Mouse (Mus musculus) stomach, embryonic 15.5 days (tissue): ENCODE measurements around the gene Hist1h3b. TPM values are rescaled to one million over a fixed set of nuclear protein-coding genes. Genes with fewer than 3 reads are reported as not detected.
A peak's percentile ranks its signal among the peaks of the same experiment; 100 is the strongest.

Source experiments
- ATAC-seq: fragments of 200-750 bp; cut with Nextera tagmentation; 2 replicates; pipeline ENCODE4 v1.8.0; 2017; ENCODE audit warnings: low read depth, moderate number of reproducible peaks, moderate TSS enrichment; ENCODE audit not compliant: insufficient read depth, low FRiP score
- H3K27ac ChIP-seq: fragments of 300-500 bp; sonication (generic); 2 replicates; pipeline ENCODE4 v1.5.1; 2015; ENCODE audit warnings: mild to moderate bottlenecking, inconsistent platforms
- H3K27me3 ChIP-seq: fragments of 300-500 bp; sonication (generic); replicated peaks from 2 replicates; pipeline ENCODE4 v1.6.1; 2015; ENCODE audit warnings: inconsistent platforms
- H3K36me3 ChIP-seq: fragments of 300-500 bp; sonication (generic); 2 replicates; pipeline ENCODE4 v1.6.1; 2015; ENCODE audit warnings: inconsistent platforms
- H3K4me1 ChIP-seq: fragments of 300-500 bp; sonication (generic); 2 replicates; pipeline ENCODE4 v1.6.1; 2015; ENCODE audit warnings: inconsistent platforms
- H3K4me2 ChIP-seq: fragments of 300-500 bp; sonication (generic); 2 replicates; pipeline ENCODE4 v1.6.1; 2015; ENCODE audit warnings: mild to moderate bottlenecking, inconsistent platforms
- H3K4me3 ChIP-seq: fragments of 300-500 bp; sonication (generic); replicated peaks from 2 replicates; pipeline ENCODE4 v1.5.1; 2015; ENCODE audit warnings: inconsistent platforms
- H3K9ac ChIP-seq: fragments of 300-500 bp; sonication (generic); 2 replicates; pipeline ENCODE4 v1.6.1; 2015; ENCODE audit warnings: inconsistent platforms
- H3K9me3 ChIP-seq: fragments of 300-500 bp; sonication (generic); 2 replicates; pipeline ENCODE4 v1.6.1; 2016; ENCODE audit warnings: inconsistent platforms
- WGBS: fragments of 180-500 bp; shearing (Covaris S2); methylation state at CpG from one replicate; pipeline ENCODE4 v1.1.7; 2015; 5-methylcytosine and 5-hydroxymethylcytosine counted together
- microRNA-seq: library from miRNA; unstranded; fragments of <30 nt; microRNA quantifications from one replicate; pipeline ENCODE4, GENCODE M21; 2016
- polyA plus RNA-seq: library from polyadenylated mRNA; unstranded; fragments of >200 nt; fragmentation: Nextera tagmentation; extraction: Ambion mirVana; gene quantifications from 2 replicates; pipeline ENCODE4 v1.2.1, GENCODE M21; 2015

The Hist1h3b gene
- polyA plus RNA-seq, 1 experiment from 2014 or later: 10.6 TPM

DNA sequence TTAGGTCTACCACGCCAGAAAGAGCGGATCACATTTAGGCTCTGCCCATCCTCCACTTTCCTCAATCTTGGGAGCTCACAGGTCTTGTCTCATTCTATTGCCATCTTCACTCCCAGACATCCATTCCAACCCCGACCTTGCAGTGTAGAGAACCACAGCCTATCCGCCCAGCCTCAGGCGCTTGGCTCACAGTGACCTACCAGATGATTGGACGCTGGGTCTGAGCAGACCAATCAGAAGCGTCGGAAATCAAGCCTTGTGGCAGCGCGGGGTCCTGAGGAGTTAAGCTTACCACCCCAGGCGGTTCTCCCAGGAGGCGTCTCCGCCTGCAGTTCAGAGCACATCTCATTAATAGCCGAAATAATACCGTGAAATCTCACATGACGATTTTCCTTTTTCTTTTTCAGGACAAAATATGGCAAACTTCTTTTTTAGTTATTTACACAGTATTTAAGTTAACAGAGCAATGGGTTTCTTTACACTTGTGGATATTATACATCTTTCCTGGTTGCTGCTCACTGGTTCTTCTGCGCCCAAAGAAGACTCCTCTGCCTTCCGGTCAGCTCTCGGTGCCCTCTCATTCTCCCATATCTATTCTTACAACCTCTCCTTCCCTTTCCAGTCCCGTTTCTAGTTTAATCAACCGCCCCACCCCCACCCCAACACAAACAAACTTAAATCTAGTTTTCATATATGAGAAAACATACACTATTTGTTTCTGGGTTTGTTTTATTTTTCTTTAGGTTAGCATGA, 20.7 kb downstream of the Hist1h3b start:
- no peak overlapping the region for H3K4me3 ChIP-seq
- H3K4me2 ChIP-seq: peak overlapping the region; percentile 44
- no peak overlapping the region for H3K9ac ChIP-seq
- H3K4me1 ChIP-seq: 0 out of 2 replicates have a peak, but pooled peaks cover 6% of the 10 kb centered on the region
- no peaks in the 10 kb centered on the region for H3K27me3 ChIP-seq
- ATAC-seq: peak; percentile 92
- no peaks in the 10 kb centered on the region for H3K36me3 ChIP-seq
- WGBS: 19% methylated on average over 21 of the region's 21 CpGs
- H3K9me3 ChIP-seq: no peaks in the 10 kb centered on the region
- H3K27ac ChIP-seq: no peak overlapping the region

DNA sequence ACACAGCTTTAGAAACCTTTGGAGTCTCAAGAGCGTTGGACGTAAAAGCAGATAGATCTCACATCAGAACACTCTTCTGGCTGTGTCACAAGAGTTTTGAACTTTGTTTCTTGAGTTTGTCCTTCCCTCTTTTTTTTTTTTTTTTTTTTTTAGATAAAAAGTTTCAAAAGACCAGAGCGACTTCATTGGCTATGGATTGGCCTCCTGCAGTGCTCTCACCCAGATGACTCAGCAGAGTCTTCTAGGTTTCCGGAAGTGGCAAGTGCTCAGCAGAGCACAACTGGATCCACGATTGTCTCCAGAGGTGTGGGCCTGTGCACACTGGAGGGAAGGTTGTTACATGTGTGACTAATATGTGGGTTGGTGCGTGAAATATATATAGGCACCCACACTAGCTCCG, 26.3 kb downstream of the Hist1h3b start:
- 89% methylated on average over 7 of the region's 7 CpGs for WGBS
- no peaks in the 10 kb centered on the region for H3K9me3 ChIP-seq
- no peak overlapping the region for H3K4me2 ChIP-seq
- no peaks in the 10 kb centered on the region for H3K4me1 ChIP-seq
- H3K27ac ChIP-seq: no peak overlapping the region
- H3K4me3 ChIP-seq: no peak overlapping the region
- no peaks in the 10 kb centered on the region for H3K36me3 ChIP-seq
- ATAC-seq: no peak
- no peaks in the 10 kb centered on the region for H3K27me3 ChIP-seq
- H3K9ac ChIP-seq: no peak overlapping the region

DNA sequence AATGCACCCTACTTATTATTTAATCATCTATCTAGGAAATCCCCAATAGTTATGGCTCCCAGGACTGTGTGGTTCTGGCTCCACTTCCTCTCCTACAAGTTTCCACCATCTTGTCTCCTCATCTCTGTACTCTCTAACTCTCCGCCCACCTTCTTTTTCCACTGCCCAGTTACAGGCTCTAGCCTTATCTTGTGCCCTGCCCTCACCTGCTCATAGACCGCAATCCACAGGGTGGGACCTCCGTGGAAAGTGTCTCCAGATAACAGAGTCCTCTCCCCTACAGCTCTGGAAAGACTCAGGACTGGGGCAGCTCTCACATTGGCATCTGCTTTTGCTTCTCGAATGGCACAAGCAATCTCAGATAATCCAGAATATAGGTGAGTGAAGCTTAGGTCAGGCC, 27.0 kb downstream of the Hist1h3b start:
- no peak for ATAC-seq
- Histone ChIP-seq H3K36me3 (no peaks in the 10 kb centered on the region), H3K4me2 (no peak overlapping the region), H3K27ac (no peak overlapping the region), H3K4me1 (no peaks in the 10 kb centered on the region), H3K9me3 (no peaks in the 10 kb centered on the region), H3K9ac (no peak overlapping the region), H3K27me3 (no peaks in the 10 kb centered on the region), H3K4me3 (no peak overlapping the region)
- 77% methylated on average over 4 of the region's 4 CpGs for WGBS

DNA sequence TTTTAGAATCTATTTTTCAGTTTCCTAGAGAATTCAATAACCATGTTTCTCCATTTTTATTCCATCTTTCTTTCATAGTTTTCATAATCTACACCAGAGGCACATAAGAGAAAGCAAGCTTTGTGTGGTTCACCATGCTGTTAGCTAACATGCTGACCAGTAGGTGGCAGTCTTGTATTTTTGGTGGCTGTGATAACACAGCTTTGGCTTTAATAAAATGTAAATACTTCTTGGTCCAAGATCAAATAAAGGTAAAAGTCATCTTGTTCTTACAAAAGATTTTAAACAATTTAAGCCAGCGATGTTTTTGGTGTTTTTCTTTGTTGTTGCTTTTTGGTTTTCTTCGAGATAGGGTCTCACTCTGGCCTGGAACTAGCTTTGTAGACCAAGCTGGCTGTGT, 40.5 kb downstream of the Hist1h3b start:
- H3K4me3 ChIP-seq: no peak overlapping the region
- H3K4me2 ChIP-seq: no peak overlapping the region
- no peaks in the 10 kb centered on the region for H3K27me3 ChIP-seq
- 43% methylated on average over 2 of the region's 2 CpGs for WGBS
- H3K27ac ChIP-seq: no peak overlapping the region
- no peaks in the 10 kb centered on the region for H3K4me1 ChIP-seq
- H3K9ac ChIP-seq: no peak overlapping the region
- no peaks in the 10 kb centered on the region for H3K9me3 ChIP-seq
- H3K36me3 ChIP-seq: no peaks in the 10 kb centered on the region
- ATAC-seq: no peak

DNA sequence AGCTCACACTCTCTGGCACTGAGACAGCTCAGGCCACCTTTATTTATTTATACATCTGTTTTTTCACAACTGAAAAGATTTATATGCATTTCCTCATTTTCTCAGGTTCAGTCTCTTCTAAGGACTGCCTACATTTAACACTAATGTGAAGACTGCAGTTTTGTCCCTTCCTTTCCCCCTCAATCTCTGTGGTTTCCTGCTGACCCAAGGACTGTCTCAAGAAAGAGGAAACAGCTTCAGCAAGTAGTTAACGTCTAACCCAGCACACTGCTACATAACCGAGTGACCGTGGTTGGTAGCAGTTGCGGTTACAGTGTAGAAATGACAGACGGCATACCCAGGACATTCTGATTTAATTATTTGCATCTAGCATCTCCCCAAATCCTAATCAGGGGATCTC, 47.3 kb downstream of the Hist1h3b start:
- WGBS: 71% methylated on average over 5 of the region's 5 CpGs
- no peak overlapping the region for H3K27ac ChIP-seq
- H3K9ac ChIP-seq: no peak overlapping the region
- H3K36me3 ChIP-seq: no peaks in the 10 kb centered on the region
- H3K27me3 ChIP-seq: no peaks in the 10 kb centered on the region
- no peaks in the 10 kb centered on the region for H3K4me1 ChIP-seq
- H3K9me3 ChIP-seq: no peaks in the 10 kb centered on the region
- H3K4me3 ChIP-seq: no peak overlapping the region
- no peak for ATAC-seq
- H3K4me2 ChIP-seq: no peak overlapping the region

Small RNA genes lying within 50 kb of the gene (microRNA-seq; reads per million reads assigned to microRNA genes)
- gene Gm44314: not detected
- gene Gm44484: not detected

Other genes with a start within 250 kb of the Hist1h3b start
- gene Hist1h4h, start 221.2 kb upstream of the Hist1h3b start, polyA plus RNA-seq: 6.1 and 7.3 TPM in 2 replicates
- 4.1 and 13.0 TPM in 2 replicates for gene Hist1h2af, start 218.4 kb upstream of the Hist1h3b start, polyA plus RNA-seq
- 6.5 and 7.3 TPM in 2 replicates for gene Hist1h3g, start 216.8 kb upstream of the Hist1h3b start, polyA plus RNA-seq
- 1.0 and 1.5 TPM in 2 replicates for gene Hist1h2bh, start 208.9 kb upstream of the Hist1h3b start, polyA plus RNA-seq
- 0.83 and 0.94 TPM in 2 replicates for gene Hist1h3f, start 208.2 kb upstream of the Hist1h3b start, polyA plus RNA-seq
- 1.7 and 2.0 TPM in 2 replicates for gene Hist1h4f, start 200.6 kb upstream of the Hist1h3b start, polyA plus RNA-seq
- 0.89 and 0.98 TPM in 2 replicates for gene Hist1h1d, start 199.0 kb upstream of the Hist1h3b start, polyA plus RNA-seq
- 6.7 TPM in 2 replicates for gene Hist1h3e, start 189.9 kb upstream of the Hist1h3b start, polyA plus RNA-seq
- 95.8 and 121 TPM in 2 replicates for gene Hist1h2ae, start 181.0 kb upstream of the Hist1h3b start, polyA plus RNA-seq
- 11.7 and 17.0 TPM in 2 replicates for gene Hist1h2bg, start 180.9 kb upstream of the Hist1h3b start, polyA plus RNA-seq
- gene Hist1h2bf, start 178.1 kb upstream of the Hist1h3b start, polyA plus RNA-seq: 3.5 and 3.8 TPM in 2 replicates
- 2.4 and 3.4 TPM in 2 replicates for gene Hist1h2ad, start 177.9 kb upstream of the Hist1h3b start, polyA plus RNA-seq
- gene Hist1h3d, start 176.5 kb upstream of the Hist1h3b start, polyA plus RNA-seq: 5.7 and 7.9 TPM in 2 replicates
- 117 and 130 TPM in 2 replicates for gene Hist1h4d, start 170.7 kb upstream of the Hist1h3b start, polyA plus RNA-seq
- gene Hist1h2be, start 131.1 kb upstream of the Hist1h3b start, polyA plus RNA-seq: 2.9 TPM in 2 replicates
- gene Hist1h1e, start 129.7 kb upstream of the Hist1h3b start, polyA plus RNA-seq: 24.6 and 25.3 TPM in 2 replicates
- 1.9 and 2.4 TPM in 2 replicates for gene Hist1h2ac, start 68.3 kb upstream of the Hist1h3b start, polyA plus RNA-seq
- gene Hist1h2bc, start 68.1 kb upstream of the Hist1h3b start, polyA plus RNA-seq: 104 and 105 TPM in 2 replicates
- 0.19 TPM in 1 of 2 replicates, not detected in the other for gene Hist1h1t, start 56.5 kb upstream of the Hist1h3b start, polyA plus RNA-seq
- gene Hist1h4c, start 53.8 kb upstream of the Hist1h3b start, polyA plus RNA-seq: 4.0 and 6.1 TPM in 2 replicates
- 7.9 and 8.8 TPM in 2 replicates for gene Hfe, start 41.4 kb upstream of the Hist1h3b start, polyA plus RNA-seq
- gene Hist1h1c, start 13.5 kb upstream of the Hist1h3b start, polyA plus RNA-seq: 50.6 and 54.3 TPM in 2 replicates
- 5.5 and 5.7 TPM in 2 replicates for gene Hist1h3c, start 6.7 kb upstream of the Hist1h3b start, polyA plus RNA-seq
- gene Hist1h2bb, start 5.5 kb upstream of the Hist1h3b start, polyA plus RNA-seq: 2.5 and 3.4 TPM in 2 replicates
- 43.8 and 63.1 TPM in 2 replicates for gene Hist1h2ab, start 1.1 kb upstream of the Hist1h3b start, polyA plus RNA-seq
- 3.5 and 4.1 TPM in 2 replicates for gene Hist1h4b, start 4.7 kb downstream of the Hist1h3b start, polyA plus RNA-seq
- 0.42 and 0.55 TPM in 2 replicates for gene Hist1h4a, start 9.0 kb downstream of the Hist1h3b start, polyA plus RNA-seq
- 4.8 and 6.9 TPM in 2 replicates for gene Hist1h3a, start 10.1 kb downstream of the Hist1h3b start, polyA plus RNA-seq
- gene Hist1h1a, start 11.4 kb downstream of the Hist1h3b start, polyA plus RNA-seq: 2.0 and 2.9 TPM in 2 replicates
- gene Trim38, start 17.6 kb downstream of the Hist1h3b start, polyA plus RNA-seq: 0.06 TPM in 1 of 2 replicates, not detected in the other
- gene Slc17a2, start 54.7 kb downstream of the Hist1h3b start, polyA plus RNA-seq: 0.13 and 0.15 TPM in 2 replicates
- 0.34 and 0.36 TPM in 2 replicates for gene Slc17a3, start 87.2 kb downstream of the Hist1h3b start, polyA plus RNA-seq
- gene Slc17a1, start 115.5 kb downstream of the Hist1h3b start, polyA plus RNA-seq: 0.06 and 0.19 TPM in 2 replicates
- gene Slc17a4, start 162.7 kb downstream of the Hist1h3b start, polyA plus RNA-seq: 4.0 and 4.7 TPM in 2 replicates
- not detected in 2 replicates for gene Hist1h2ba, start 181.9 kb downstream of the Hist1h3b start, polyA plus RNA-seq
- not detected in 2 replicates for gene Hist1h2aa, start 182.2 kb downstream of the Hist1h3b start, polyA plus RNA-seq
- gene Scgn, start 238.9 kb downstream of the Hist1h3b start, polyA plus RNA-seq: 5.0 and 6.4 TPM in 2 replicates